Mouse (Mus musculus) G1E (cell line): ENCODE data around the gene Igsf21. TPM values are rescaled to one million over a fixed set of nuclear protein-coding genes. Genes with fewer than 3 reads are reported as not detected.

Experiments
- ATAC-seq: 2 replicates; pipeline ENCODE4 v1.8.0; 2016; ENCODE audit warnings: mild to moderate bottlenecking; ENCODE audit not compliant: insufficient number of reproducible peaks, poor library complexity, low FRiP score, severe bottlenecking; ENCODE audit errors: extremely low read depth
- DNase-seq: peaks from one replicate; pipeline ENCODE4 v3.0.0; 2012; ENCODE audit warnings: low spot score
- H3K27me3 ChIP-seq: 2 replicates; pipeline ENCODE4 v1.6.1; 2012; ENCODE audit warnings: mild to moderate bottlenecking, low read length, inconsistent platforms; ENCODE audit not compliant: insufficient read depth
- H3K36me3 ChIP-seq: replicated peaks from 2 replicates; pipeline ENCODE3; 2012; ENCODE audit warnings: mild to moderate bottlenecking, inconsistent platforms
- H3K4me1 ChIP-seq: 2 replicates; pipeline ENCODE4 v1.6.1; 2012; ENCODE audit warnings: low read depth, low read length, inconsistent platforms, mixed read lengths; ENCODE audit not compliant: insufficient read depth
- H3K4me3 ChIP-seq: 2 replicates; pipeline ENCODE4 v1.5.1; 2012; ENCODE audit warnings: low read depth, mild to moderate bottlenecking, inconsistent platforms, low read length, moderate library complexity, mixed read lengths
- H3K9me3 ChIP-seq: replicated peaks from 2 replicates; pipeline ENCODE4 v1.6.1; 2012; ENCODE audit warnings: inconsistent platforms
- CTCF ChIP-seq: IDR thresholded peaks from 2 replicates; pipeline ENCODE4 v1.5.1; 2012; ENCODE audit warnings: low read depth, low read length, inconsistent platforms, mixed read lengths
- GATA1 ChIP-seq: IDR thresholded peaks from 2 replicates; pipeline ENCODE4 v1.6.1; 2012; ENCODE audit warnings: borderline replicate concordance, low read length, inconsistent platforms, mixed read lengths
- GATA2 ChIP-seq: IDR thresholded peaks from 2 replicates; pipeline ENCODE4 v1.6.1; 2012; ENCODE audit warnings: low read depth, low read length, inconsistent platforms, borderline replicate concordance
- POLR2AphosphoS5 ChIP-seq: IDR thresholded peaks from 2 replicates; pipeline ENCODE4 v1.6.1; 2012; ENCODE audit warnings: low read depth, low read length, inconsistent platforms; ENCODE audit not compliant: insufficient replicate concordance
- TAL1 ChIP-seq: conservative IDR thresholded peaks from 2 replicates; pipeline ENCODE4 v1.6.1; 2012; ENCODE audit warnings: low read depth, low read length, inconsistent platforms, mixed read lengths
- polyA plus RNA-seq: library from polyadenylated mRNA; stranded (reverse); fragments of >175 nt; gene quantifications from 2 replicates; pipeline ENCODE4 v1.2.3, GENCODE M21; 2012
- total RNA-seq, 2 experiments: library from RNA; stranded (forward) in 1 of 2; stranded (reverse) in 1 of 2; fragments of 200-1000 nt in 1 of 2; fragments of >200 nt in 1 of 2; fragmentation: Nextera tagmentation in 1 of 2; gene quantifications; 2 replicates each; pipeline ENCODE4 v1.2.3; 2014 to 2017

Gene Igsf21
- total and polyA plus RNA-seq, 3 experiments: not detected

- no peak overlapping the region for H3K4me3 ChIP-seq
- H3K9me3 ChIP-seq: peaks cover 90% of the 10 kb centered on the region
- no peaks in the 10 kb centered on the region for H3K4me1 ChIP-seq
- DNase-seq (no peak), ATAC-seq (no peak)
- H3K27me3 ChIP-seq: no peaks in the 10 kb centered on the region
- no peak for TF ChIP-seq TAL1
- no peak for TF ChIP-seq POLR2AphosphoS5
- no peak for TF ChIP-seq GATA2
- TF ChIP-seq GATA1: no peak
- no peak for TF ChIP-seq CTCF
- H3K36me3 ChIP-seq: no peaks in the 10 kb centered on the region
These were observed 157.7 kb downstream of the Igsf21 start for GRCm38 (mm10) chr4:140088711-140089440.

GRCm38 (mm10) chr4:140086192-140086591, 160.4 kb downstream of the Igsf21 start:
- H3K36me3 ChIP-seq: no peaks in the 10 kb centered on the region
- no peaks in the 10 kb centered on the region for H3K4me1 ChIP-seq
- TF ChIP-seq POLR2AphosphoS5 (no peak), GATA2 (no peak), TAL1 (no peak), CTCF (no peak), GATA1 (no peak)
- peaks cover 90% of the 10 kb centered on the region for H3K9me3 ChIP-seq
- H3K27me3 ChIP-seq: no peaks in the 10 kb centered on the region
- ATAC-seq: no peak
- H3K4me3 ChIP-seq: no peak overlapping the region
- DNase-seq: no peak

DNA sequence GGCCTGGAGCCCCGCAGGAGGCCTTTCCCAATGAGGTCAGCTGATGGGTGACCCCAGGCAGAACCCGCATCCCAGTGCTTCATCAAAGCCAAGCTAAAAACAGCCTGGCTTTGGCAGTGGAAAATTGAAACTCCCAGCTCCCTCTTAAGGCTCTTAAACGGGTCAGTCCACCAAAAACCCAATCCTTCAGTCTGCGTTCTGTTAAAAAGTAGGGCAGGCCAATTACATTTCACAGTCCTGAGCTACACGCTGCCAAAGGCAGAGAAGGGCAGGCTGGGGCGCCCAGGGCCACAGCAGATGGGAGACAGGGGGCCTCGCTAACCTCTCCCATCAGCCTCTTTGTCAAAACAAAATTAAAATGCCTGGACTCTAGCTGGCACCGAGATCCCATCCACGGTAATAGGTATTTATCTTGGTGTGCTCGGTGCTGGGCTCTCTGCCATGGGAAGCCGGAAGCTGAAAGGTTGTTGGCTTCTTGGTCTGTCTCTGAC, 162.0 kb downstream of the Igsf21 start:
- H3K4me1 ChIP-seq: no peaks in the 10 kb centered on the region
- DNase-seq: no peak
- H3K4me3 ChIP-seq: no peak overlapping the region
- ATAC-seq: no peak
- peaks cover 87% of the 10 kb centered on the region for H3K9me3 ChIP-seq
- H3K27me3 ChIP-seq: no peaks in the 10 kb centered on the region
- TF ChIP-seq GATA1 (no peak), GATA2 (no peak), CTCF (no peak), TAL1 (no peak), POLR2AphosphoS5 (no peak)
- no peaks in the 10 kb centered on the region for H3K36me3 ChIP-seq

DNA sequence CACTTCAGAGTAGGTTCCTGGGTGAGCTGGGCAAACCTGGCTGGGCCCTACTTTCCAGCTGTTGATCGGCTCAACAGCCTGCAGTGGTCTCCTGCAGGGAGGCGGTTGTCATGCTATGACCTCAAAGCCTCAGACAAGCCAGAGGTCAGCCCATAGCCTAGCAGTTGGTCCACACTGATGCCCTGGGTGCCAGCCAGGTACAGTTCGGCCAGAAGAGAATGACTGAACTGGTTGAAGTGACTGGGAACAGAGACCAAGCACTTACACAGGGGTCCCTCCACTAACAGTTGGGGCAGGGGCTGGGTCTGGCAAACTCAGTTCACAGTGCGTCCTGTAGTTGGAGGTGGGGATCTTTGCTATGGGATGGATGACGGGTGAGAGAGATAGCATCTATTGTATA, 162.5 kb downstream of the Igsf21 start:
- no peaks in the 10 kb centered on the region for H3K36me3 ChIP-seq
- ATAC-seq: no peak
- no peak for DNase-seq
- H3K9me3 ChIP-seq: peaks cover 87% of the 10 kb centered on the region
- H3K4me3 ChIP-seq: no peak overlapping the region
- no peaks in the 10 kb centered on the region for H3K27me3 ChIP-seq
- no peaks in the 10 kb centered on the region for H3K4me1 ChIP-seq
- TF ChIP-seq GATA2 (no peak), POLR2AphosphoS5 (no peak), TAL1 (no peak), CTCF (no peak), GATA1 (no peak)

GRCm38 (mm10) chr4:140078416-140078815, 168.2 kb downstream of the Igsf21 start:
- no peak for TF ChIP-seq CTCF
- no peak for TF ChIP-seq TAL1
- no peak for TF ChIP-seq GATA1
- TF ChIP-seq GATA2: no peak
- TF ChIP-seq POLR2AphosphoS5: no peak
- Histone ChIP-seq H3K4me3 (no peak overlapping the region), H3K36me3 (no peaks in the 10 kb centered on the region), H3K4me1 (no peaks in the 10 kb centered on the region), H3K27me3 (no peaks in the 10 kb centered on the region), H3K9me3 (peaks cover 92% of the 10 kb centered on the region)
- DNase-seq (no peak), ATAC-seq (no peak)

DNA sequence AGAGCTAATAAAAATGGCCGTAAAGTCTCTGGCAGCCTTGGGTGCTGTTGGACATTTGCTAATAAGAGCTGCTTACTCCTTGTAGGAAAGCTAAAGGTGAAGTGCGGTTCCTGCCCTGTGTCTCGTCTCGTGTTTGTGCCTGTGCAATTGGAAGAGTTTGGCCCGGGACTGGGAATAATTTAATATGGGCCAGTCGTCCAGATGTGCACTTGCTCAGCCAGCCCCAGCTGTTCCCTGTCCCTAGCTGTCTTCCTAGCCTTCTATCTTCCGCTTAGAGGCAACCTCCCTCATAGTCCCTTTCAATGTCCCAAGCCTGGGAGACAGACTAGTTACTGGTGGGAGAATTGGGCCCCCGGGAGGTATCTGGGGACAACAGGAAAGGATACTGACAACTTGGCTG, 169.0 kb downstream of the Igsf21 start:
- peaks cover 91% of the 10 kb centered on the region for H3K9me3 ChIP-seq
- no peaks in the 10 kb centered on the region for H3K27me3 ChIP-seq
- no peak overlapping the region for H3K4me3 ChIP-seq
- TF ChIP-seq TAL1 (no peak), GATA2 (no peak)
- H3K36me3 ChIP-seq: no peaks in the 10 kb centered on the region
- H3K4me1 ChIP-seq: no peaks in the 10 kb centered on the region
- ATAC-seq: no peak
- DNase-seq: no peak
